Mouse (Mus musculus) right cerebral cortex, adult 2 months (tissue): ENCODE data around the gene Gpr153.

Source experiments
- DNase-seq, 2 experiments: peaks; one replicate each; pipeline ENCODE4 v3.0.0; 2021 to 2022; ENCODE audit warnings: low spot score in 2 of 2

Gene Gpr153

GRCm38 (mm10) chr4:152287317-152288120 is 13.5 kb downstream of the Gpr153 start:
- DNase-seq: no peak

- no peak for DNase-seq
These were observed 14.4 kb downstream of the Gpr153 start for GRCm38 (mm10) chr4:152288398-152288945.

GRCm38 (mm10) chr4:152290385-152290784 is 16.4 kb downstream of the Gpr153 start:
- DNase-seq: no peak

GRCm38 (mm10) chr4:152290991-152291390 is 17.0 kb downstream of the Gpr153 start:
- no peak for DNase-seq

- no peak for DNase-seq
These were observed 17.5 kb downstream of the Gpr153 start, which contains the start of gene Hes3 for GRCm38 (mm10) chr4:152291562-152291961. TSS of gene Hes3 (minus strand) at chr4:152291662.

GRCm38 (mm10) chr4:152292102-152292765 is 18.2 kb downstream of the Gpr153 start:
- no peak for DNase-seq

- no peak for DNase-seq
These were observed 20.3 kb downstream of the Gpr153 start for GRCm38 (mm10) chr4:152294188-152294929.

GRCm38 (mm10) chr4:152295916-152296315 is 21.9 kb downstream of the Gpr153 start:
- no peak for DNase-seq

- no peak for DNase-seq
These were observed 22.3 kb downstream of the Gpr153 start for GRCm38 (mm10) chr4:152296371-152296770.

- DNase-seq: peak; percentile 98 to 99
These were observed 23.1 kb downstream of the Gpr153 start, which contains the start of gene Icmt for GRCm38 (mm10) chr4:152296874-152297861. TSS of gene Icmt (plus strand) at chr4:152297227.

- DNase-seq: no peak
These were observed 24.8 kb downstream of the Gpr153 start for GRCm38 (mm10) chr4:152298836-152299235.

- DNase-seq: no peak
These were observed 26.3 kb downstream of the Gpr153 start for GRCm38 (mm10) chr4:152300375-152300774.

GRCm38 (mm10) chr4:152302012-152302411 is 28.0 kb downstream of the Gpr153 start:
- no peak for DNase-seq

GRCm38 (mm10) chr4:152303172-152303571 is 29.1 kb downstream of the Gpr153 start:
- DNase-seq: no peak

GRCm38 (mm10) chr4:152304685-152305084 is 30.7 kb downstream of the Gpr153 start:
- no peak for DNase-seq

- DNase-seq: no peak
These were observed 32.0 kb downstream of the Gpr153 start for GRCm38 (mm10) chr4:152305991-152306390.

GRCm38 (mm10) chr4:152307542-152307941 is 33.5 kb downstream of the Gpr153 start:
- no peak for DNase-seq

GRCm38 (mm10) chr4:152312186-152312585 is 38.2 kb downstream of the Gpr153 start:
- DNase-seq: no peak

GRCm38 (mm10) chr4:152313211-152313632 is 39.2 kb downstream of the Gpr153 start:
- peak; percentile 47 for DNase-seq

- no peak for DNase-seq
These were observed 39.9 kb downstream of the Gpr153 start for GRCm38 (mm10) chr4:152313934-152314333.
